Mouse (Mus musculus): ENCODE data around the gene Gm45521.
A peak's percentile ranks its signal among the peaks of the same experiment; 100 is the strongest.
"Not testable (repeated sequence)": the region's sequence is repeated elsewhere in the genome, so short reads cannot be mapped to it uniquely, and the experiment has no call there.

The Gm45521 gene

DNA sequence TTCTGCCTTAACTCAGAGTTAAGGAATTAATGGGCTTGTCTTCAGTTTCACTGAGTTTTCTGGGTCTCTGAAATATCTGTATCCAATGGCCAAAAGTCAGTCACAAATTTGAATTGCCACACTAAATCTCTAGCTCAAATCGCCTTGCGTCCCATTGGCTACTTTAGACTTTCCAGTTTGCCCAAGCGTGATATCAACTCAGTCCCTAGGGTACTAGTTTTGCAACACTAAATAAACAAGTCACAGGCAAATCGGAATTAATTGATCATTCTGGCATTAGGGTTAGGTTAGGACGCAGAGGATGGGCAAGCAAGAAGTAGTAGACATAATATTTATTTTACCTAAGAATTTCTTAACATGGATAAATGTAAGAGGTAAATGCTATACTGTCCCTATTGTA, 43.2 kb downstream of the Gm45521 start:
- DNase-seq (ENCODE audit: low spot score), result no peak

DNA sequence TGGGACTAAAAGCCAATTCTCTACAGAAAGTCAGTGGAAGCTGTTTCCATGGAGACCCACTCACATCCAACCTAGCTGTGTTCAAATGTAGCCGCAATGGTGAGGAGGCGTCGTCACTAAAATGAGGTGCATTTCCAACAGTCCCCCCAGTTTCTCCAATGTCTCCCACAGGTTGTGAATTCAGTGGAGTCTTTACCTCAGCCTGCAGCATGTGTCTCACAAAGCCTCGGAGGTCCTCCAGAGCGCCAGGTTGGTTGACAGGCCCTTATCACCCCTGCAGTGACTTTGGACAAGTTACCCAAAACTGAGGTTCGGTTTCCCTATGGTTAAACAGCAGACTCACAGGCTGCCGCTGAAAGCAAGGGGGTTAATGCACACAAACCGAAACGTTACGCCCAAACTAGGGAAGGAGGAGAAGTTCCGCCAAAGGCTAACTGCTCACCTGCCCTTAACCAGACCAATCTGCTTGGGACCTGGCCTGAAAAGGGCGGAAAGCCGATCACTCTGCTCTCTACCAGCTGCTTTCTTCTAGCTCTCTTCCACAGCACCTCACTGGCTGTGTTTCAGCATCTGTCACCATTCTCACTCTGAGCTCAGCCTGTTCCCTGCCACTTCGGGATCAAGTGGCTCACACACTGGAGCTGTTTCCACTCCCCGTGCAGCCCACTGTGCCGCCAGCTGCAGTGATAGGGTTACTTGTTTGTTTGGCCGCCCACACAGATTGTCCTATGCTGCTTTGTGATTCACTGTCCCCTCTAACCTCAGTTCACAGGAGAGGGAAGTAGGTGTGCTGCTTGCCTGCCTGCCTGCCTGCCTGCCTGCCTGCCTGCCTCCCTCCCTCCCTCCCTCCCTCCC, 44.0 kb downstream of the Gm45521 start:
- DNase-seq (ENCODE audit: low spot score), result no peak

DNA sequence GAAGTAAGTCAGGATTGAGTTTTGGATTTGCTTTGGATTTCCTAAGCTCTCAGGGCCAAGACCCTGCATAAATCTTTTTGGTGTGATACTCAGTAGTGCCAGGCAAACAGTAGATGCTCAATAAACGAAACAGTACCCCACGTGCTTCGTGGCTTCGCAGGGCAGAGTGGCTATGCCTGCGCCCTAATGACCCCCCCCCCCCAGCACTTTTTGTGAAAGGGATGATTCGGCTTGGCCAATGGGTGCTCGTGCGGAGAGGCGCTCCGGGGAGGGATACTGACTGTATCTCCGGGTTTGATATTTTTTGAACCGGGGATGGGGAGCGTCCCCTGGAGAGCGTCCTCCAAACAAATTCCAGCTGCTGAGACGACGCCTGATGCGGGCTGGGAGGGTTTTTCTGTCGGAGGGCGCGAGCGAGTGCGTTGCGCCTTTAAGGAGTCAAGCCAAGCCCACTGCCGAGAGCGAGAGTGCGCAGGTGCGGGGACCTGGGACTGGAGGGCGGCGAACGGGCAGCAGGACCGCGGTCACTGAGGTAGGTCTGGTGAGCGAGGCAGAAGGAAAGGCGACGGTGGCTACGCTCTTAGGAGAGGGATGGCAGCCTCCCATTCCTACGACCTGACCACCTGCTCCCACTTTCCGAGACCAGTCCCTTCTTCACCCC, 45.5 kb downstream of the Gm45521 start, which contains the start of gene Abhd6:
Abhd6 (plus strand) TSS at position 471 of the 661 bp plus-strand sequence.
- peak; percentile 92 for DNase-seq (ENCODE audit: low spot score)

DNA sequence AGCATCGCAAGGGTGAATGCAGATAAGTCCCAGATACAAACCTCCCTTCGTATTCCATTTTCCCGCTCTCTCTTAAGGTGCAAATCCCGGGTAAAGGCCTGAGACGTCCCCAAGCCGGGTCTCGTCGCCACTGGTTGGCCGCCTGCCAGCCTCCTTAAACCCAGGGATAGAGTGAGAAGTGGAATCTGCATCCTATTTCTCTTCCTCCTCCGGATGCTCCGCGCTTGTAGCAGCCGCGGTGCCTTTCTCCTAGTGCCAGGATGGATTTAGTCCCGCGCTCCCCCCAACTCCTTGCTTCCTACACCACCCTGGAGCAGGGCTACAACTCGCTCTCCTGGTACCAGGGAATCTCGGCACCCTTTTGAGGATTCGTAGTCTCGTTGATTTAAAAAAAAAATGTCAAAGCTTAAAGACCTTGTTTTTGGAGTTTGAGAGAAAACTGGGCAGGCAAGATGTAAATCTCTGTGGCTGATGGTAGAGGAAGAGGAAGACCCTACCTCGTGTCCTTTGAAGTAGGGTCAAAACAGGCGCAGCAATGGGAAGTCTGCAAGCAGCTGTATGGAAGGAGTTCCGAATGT, 46.1 kb downstream of the Gm45521 start:
- peak; percentile 82 for DNase-seq (ENCODE audit: low spot score)

DNA sequence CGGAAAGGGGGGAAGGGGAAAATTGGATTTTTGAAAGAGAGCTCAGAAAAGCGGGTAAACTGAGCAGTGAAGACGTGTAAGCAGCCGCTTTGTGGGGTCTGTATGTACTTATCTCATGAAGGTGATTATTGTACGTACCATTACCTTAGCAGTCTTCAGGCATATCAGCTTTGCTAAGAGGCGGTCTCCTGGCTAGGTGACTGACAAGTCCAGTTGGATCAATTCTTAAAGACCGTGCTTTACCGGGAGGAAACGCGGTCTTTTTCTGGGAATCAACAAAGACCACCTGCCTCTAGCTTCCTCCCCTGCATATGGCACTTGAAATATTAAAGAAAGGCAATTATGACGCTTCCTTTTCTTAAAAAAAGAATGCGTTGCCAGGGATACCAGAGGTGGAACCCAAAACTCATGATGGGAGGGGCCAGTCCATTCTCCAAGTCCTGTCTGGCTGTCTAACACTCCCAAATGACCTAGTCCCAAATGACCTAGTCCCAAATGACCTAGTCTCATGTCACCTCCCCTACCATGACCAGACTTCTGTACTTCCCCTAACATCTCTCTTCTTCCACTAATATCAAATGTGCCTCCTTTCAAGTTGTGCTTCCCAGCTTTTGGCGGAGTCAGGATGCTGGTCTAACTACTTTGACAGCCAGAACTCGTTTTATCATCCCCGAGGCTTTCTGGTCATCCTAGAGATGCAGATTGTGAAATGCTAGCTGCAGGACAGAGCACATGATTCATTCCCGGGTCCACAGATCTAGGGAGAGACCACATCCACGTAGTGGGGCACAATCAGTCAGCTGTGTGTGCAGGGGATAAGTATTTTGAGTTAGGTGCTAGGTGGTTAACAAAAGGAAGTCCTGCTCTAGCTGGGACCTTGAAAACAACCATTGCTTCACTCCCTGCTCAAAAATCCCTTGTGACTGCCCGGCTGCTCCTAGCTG, 46.9 kb downstream of the Gm45521 start:
- no peak for DNase-seq (ENCODE audit: low spot score)

DNA sequence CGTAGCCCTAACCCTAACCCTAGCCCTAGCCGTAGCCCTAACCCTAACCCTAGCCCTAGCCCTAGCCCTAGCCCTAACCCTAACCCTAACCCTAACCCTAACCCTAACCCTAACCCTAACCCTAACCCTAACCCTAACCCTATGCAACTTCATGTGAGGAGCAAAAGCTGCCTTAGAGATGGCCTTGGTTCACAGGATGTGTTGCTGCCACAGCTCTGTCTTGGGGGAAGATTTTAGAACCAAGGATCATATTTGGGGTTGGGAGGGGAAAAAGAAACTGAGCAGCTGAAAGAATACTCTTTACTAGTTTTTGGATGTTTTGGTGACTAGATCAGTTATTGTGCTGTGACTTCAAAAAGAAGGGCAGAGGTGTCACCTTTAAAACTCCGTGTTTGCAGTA, 49.0 kb downstream of the Gm45521 start:
- not testable (repeated sequence) for DNase-seq (ENCODE audit: low spot score)

DNA sequence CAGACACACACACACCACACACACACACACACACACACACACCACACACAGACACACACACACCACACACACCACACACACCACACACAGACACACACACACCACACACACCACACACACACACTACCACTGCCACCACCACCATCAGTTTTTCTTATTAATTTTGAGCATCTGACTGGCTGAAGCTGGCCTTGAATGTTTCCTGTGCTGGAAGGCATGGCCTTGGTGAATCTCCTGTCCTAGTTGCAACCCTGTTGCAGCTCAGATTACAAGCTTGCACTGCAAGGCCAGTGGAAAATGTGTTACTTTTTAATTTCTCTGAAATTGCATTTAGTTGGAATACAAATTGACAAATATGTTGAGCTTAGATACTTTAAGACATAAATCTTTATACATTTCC, 50.0 kb downstream of the Gm45521 start:
- peak; percentile 54 for DNase-seq (ENCODE audit: low spot score)

DNA sequence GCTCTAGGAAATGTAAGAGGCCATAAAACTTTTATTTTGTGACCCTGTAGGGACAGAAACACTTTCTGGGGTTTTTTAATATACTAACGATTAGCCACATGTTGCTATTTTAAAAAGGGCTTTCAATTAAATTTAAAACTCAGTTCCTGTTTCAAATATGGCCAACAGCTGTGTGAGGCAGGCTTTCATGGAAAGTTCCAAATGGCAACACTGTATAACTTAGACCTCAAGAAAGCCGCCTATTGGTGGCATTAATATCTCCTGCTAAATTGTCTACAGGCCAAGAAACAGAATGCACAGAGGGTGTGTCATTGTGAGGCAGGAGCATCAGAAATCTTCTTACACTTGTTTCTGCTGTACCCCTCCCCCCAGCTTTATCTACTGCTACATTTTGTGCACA, 50.4 kb downstream of the Gm45521 start:
- DNase-seq (ENCODE audit: low spot score), result no peak

DNA sequence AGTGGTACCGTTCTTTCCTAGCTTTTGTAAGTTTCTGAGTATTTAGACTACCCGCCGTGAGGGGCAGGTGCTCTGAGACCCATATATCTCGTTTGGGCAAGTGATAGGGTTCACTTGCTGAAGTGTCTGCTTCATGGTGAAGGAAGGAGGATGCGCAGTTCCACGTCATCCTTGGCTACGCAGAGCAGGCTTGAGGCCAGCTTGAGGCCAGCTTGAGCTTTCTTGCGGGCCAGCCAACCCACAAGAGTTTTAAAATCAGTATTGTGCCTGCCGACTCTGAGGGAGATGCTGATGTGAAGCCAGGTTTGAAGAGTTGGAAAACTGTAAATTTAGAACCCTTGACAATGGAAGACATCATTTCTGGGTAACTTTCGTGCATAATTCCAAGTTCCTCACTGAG, 50.8 kb downstream of the Gm45521 start:
- no peak for DNase-seq (ENCODE audit: low spot score)
